Mouse (Mus musculus) retina, adult 2 months (tissue): Measurements from ENCODE around the gene Ces2b.
"Not testable (repeated sequence)": the region's sequence is repeated elsewhere in the genome, so short reads cannot be mapped to it uniquely, and the experiment has no call there.

Source experiments
- DNase-seq: peaks from one replicate; pipeline ENCODE4 v3.0.0-alpha.2; 2012; ENCODE audit warnings: low read depth, low spot score

The Ces2b gene

GRCm38 (mm10) chr8:104831440-104831839 lies at the start of gene Ces2b:
TSS of gene Ces2b (plus strand) at chr8:104831572.
- DNase-seq = no peak

GRCm38 (mm10) chr8:104787049-104787448 lies 44.3 kb upstream of the Ces2b start:
- no peak for DNase-seq

- no peak for DNase-seq
Observed at GRCm38 (mm10) chr8:104788929-104789328, 42.4 kb upstream of the Ces2b start.

- no peak for DNase-seq
Observed at GRCm38 (mm10) chr8:104789886-104790680, 41.3 kb upstream of the Ces2b start.

- DNase-seq = no peak
Observed at GRCm38 (mm10) chr8:104799385-104799784, 32.0 kb upstream of the Ces2b start.

- DNase-seq = peak; percentile 34
Observed at GRCm38 (mm10) chr8:104806127-104806526, 25.2 kb upstream of the Ces2b start.

- DNase-seq = no peak
Observed at GRCm38 (mm10) chr8:104808542-104809413, 22.6 kb upstream of the Ces2b start.

- no peak for DNase-seq
Observed at GRCm38 (mm10) chr8:104809436-104809835, 21.9 kb upstream of the Ces2b start.

GRCm38 (mm10) chr8:104826912-104827311 lies 4.5 kb upstream of the Ces2b start:
- no peak for DNase-seq

GRCm38 (mm10) chr8:104828221-104828620 lies 3.2 kb upstream of the Ces2b start:
- no peak for DNase-seq

GRCm38 (mm10) chr8:104841360-104842078 lies 10.1 kb downstream of the Ces2b start:
- no peak for DNase-seq

- no peak for DNase-seq
Observed at GRCm38 (mm10) chr8:104846831-104847230, 15.5 kb downstream of the Ces2b start, which contains the start of gene Ces2c. TSS of gene Ces2c (plus strand) at chr8:104847068.

- DNase-seq = no peak
Observed at GRCm38 (mm10) chr8:104847741-104848462, 16.5 kb downstream of the Ces2b start.

- DNase-seq = not testable (repeated sequence)
Observed at GRCm38 (mm10) chr8:104866844-104867531, 35.6 kb downstream of the Ces2b start.

GRCm38 (mm10) chr8:104868876-104869275 lies 37.5 kb downstream of the Ces2b start:
- not testable (repeated sequence) for DNase-seq

- not testable (repeated sequence) for DNase-seq
Observed at GRCm38 (mm10) chr8:104886223-104886926, 55.0 kb downstream of the Ces2b start.
